Mouse (Mus musculus) cerebellum, postnatal 10 days (tissue): ENCODE results near the gene Gm21366.
"Not testable (repeated sequence)": the region's sequence is repeated elsewhere in the genome, so short reads cannot be mapped to it uniquely, and the experiment has no call there.

Experiments
- DNase-seq, 2 experiments: peaks; one replicate each; pipeline ENCODE4 v3.0.0; 2021; ENCODE audit warnings: mixed read lengths in 2 of 2

Gm21366 gene

GRCm38 (mm10) chrY:22861156-22861555 lies at the start of gene Gm21366:
Gm21366 (minus strand) TSS chrY:22861256.
- not testable (repeated sequence) for DNase-seq
